Mouse (Mus musculus) lung, postnatal 25 days (tissue): ENCODE results near the gene Dnase1.
"Not testable (repeated sequence)": the region's sequence is repeated elsewhere in the genome, so short reads cannot be mapped to it uniquely, and the experiment has no call there.

Source experiments
- DNase-seq: peaks from one replicate; pipeline ENCODE4 v3.0.0; 2022; ENCODE audit warnings: low spot score

The Dnase1 gene

GRCm38 (mm10) chr16:4036807-4037206 is at the start of gene Dnase1:
Gene Dnase1 (plus strand): TSS chr16:4036942.
- no peak for DNase-seq

DNA sequence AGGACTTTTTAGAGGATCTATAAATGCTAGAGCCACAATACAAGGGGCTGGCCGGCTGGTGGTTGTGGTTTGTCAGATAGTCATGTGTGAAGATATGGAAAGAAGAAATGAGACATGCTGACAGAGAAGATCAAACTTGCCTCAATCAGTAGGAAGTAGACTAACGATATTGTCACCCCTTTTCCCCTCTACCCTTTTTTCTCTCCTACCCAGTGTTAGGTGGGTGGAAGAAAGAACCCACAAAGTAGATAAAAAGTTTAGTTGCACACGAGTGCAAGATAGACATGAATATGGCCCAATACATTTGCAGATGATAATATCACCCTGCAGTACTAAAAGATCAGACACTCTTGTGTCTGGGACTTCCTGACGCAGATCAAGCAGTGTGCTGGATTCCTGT is 48.3 kb upstream of the Dnase1 start:
- no peak for DNase-seq

DNA sequence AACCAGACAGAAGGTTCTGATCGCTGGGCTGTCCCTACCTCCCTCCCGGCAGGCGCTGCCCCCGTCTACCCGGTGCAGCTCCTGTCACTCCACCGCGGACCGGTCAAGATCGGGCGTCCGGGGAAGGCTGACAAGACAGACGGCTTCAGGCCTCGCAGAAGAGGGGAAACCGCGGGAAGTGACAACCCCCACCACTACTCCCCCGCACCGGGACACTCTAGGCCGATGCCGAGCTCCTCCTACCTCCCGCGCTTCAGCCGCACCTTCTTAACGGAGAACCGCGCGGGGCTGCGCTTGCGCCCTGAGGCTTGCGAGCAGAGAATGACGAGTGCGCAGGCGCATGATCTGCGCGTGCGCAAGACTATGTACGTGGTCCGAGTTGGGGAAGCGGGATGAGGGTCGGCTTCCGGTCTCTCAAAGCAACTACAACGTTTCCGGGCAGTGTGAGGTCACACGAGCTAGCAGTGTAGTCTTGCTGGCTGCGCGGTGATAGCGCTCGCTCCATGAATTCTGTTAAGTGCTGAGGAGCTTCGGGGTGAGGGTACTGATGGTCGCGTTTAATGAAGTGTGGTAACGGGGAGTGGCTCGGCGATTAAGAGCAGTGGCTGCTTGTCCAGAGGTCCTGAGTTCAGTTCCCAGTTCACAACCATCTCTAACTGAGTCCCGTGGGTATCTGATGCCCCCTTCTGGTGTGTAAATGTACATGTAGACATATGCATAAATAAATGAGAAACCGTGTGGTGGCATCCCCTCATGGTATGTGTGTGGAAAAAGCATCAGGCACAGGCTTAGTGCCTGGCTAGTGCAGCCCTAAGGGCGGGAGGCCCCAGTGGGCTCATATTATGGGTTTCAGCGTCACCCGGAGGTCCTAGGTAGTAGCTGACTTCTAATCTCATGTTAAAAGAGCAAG is 33.0 kb upstream of the Dnase1 start, which contains the start of gene Slx4:
Slx4 (minus strand) TSS at position 282 of the 910 bp plus-strand sequence.
- DNase-seq: peak; percentile 96

GRCm38 (mm10) chr16:4012882-4013570 is 23.7 kb upstream of the Dnase1 start:
- no peak for DNase-seq

DNA sequence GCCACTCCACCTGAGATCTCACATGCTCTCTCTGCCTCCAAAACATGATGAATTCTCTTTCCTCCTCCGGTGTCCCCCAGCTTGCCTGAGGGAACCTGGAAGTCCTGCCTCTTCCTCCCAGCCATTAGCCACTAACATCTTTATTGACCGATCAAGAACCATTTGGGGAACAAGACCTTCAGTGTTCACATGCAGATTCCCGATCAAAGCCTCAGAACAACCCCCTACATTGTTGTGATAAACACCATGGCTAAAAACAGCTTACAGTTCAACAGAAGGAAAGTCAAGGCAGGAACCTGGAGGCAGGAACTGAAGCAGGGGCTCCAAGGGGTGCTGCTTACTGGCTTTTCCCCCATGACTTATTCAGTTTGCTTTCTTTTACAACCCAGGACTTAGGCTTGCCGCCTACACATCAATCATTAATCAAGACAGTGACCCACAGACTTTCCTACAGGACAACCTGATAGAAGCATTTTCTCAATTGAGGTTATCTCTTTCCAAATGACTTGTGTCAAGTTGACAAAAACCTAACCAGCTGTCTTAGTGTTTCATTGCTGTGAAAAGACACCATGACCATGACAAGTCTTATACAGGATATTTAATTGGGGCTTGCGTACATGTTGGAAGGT is 22.6 kb upstream of the Dnase1 start:
- DNase-seq: no peak

DNA sequence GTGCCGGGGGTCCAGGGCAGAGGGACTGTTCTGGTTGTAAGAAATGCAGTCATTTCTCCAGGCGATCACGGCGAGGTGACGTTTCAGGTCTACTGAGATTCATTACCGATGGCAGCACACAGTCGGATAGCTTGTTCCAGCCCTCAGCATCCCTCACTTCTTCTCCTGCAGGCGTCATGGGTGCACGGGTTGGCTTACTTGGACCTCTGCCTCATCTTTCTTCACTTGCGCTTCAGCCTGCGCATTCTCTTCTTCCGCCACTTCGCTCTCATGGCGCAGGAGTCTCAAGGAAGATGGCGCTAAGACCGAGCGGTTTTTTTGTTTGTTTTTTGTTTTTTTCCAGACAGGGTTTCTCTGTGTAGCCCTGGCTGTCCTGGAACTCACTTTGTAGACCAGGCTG is 20.0 kb upstream of the Dnase1 start:
- not testable (repeated sequence) for DNase-seq

DNA sequence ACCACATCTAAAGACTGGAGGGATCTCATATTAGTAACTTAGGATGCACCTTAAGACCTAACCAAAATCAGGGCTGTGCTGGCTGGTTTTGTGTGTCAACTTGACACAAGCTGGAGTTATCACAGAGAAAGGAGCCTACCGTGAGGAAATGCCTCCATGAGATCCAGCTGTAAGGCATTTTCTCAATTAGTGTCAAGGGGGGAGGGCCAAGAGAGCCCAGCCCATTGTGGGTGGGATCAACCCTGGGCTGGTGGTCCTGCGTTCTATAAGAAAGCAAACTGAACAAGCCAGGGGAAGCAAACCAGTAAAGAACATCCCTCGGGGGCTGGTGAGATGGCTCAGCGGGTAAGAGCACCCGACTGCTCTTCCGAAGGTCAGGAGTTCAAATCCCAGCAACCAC is 19.3 kb upstream of the Dnase1 start:
- DNase-seq: not testable (repeated sequence)

DNA sequence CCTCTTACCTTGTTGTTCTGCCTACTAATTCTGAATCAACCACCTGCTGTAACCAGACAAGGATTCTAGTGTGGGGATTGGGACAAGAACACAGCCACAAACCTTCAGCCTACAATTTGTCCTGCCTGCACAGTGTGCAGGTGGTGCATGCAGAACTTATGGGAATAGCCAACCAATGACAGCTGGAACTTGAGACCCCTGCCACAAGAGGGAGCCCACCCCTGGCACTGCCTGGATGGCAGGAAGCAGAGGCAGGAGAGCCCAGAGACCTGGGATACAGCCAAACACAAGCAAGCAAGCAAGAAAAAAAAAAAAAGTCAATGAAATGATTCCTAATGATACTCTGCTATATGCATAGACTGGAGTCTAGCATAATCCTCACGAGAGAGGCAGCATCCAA is 15.5 kb upstream of the Dnase1 start:
- DNase-seq: no peak

GRCm38 (mm10) chr16:4022719-4023118 is 14.0 kb upstream of the Dnase1 start:
- no peak for DNase-seq

- DNase-seq: no peak
Observed at GRCm38 (mm10) chr16:4026672-4027071, 10.1 kb upstream of the Dnase1 start.

GRCm38 (mm10) chr16:4027211-4027610 is 9.5 kb upstream of the Dnase1 start:
- DNase-seq: no peak

DNA sequence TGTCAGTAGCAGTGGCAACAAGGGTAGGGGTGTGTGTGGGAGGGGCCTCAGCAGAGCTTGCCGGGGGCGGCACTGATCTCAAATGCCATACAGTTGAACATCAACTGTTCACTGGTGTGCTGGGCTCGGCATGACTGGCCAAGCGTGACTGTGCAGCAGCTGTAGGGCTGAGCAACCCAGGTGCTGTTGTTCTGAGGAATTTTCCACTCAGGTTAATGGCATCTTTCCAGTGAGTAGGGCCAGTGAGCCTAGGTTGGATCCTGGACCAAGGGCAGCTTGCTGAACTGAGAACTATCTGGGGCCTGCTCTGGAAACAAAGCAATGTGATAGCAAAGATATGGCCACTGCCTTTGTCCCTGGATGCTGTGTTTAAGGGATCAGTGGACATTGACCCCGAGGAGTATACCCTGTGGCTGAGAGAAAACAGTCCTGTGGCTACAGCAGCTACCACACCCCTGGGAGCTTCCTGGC is 7.3 kb upstream of the Dnase1 start:
- no peak for DNase-seq

DNA sequence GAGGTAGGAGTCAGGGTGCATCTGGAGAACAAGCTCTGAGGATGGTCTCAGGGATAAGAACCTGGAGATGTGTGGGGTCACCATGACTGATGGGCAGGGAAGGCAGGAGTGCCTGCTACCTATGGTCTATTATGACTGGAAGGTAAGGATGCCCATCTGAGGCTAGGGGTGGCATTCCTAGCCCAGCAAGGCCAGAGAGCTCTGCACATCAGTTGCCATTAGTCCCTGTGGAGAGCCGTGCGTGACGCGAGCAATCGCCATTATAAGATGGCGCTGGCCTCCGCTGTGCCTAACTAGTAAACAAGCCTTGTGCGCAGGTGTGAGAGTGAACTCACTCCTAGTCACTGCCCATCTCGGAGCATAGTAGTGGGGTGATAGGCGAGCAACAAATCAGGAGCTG is 6.2 kb upstream of the Dnase1 start:
- DNase-seq: no peak

- no peak for DNase-seq
Observed at GRCm38 (mm10) chr16:4031441-4032274, 5.1 kb upstream of the Dnase1 start.

- no peak for DNase-seq
Observed at GRCm38 (mm10) chr16:4032341-4032748, 4.4 kb upstream of the Dnase1 start.

DNA sequence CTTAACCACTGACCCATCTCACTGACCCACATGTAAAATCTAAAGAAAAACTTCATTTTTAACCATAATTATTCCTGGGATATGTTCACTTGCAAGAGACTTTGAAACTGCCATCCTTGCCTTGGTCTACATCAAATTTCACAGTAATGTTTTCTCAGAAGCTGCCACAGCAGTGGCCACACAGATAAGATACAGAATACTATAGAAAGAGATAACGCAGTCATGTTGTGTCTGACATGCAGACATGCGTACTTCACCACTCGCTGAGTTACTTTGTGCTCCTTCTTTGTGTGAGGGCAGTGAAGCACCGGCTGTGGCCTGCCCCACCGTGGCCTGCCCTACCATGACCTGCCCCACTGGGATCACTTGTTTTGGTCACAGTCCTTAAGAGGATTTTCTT is 2.8 kb upstream of the Dnase1 start:
- no peak for DNase-seq

DNA sequence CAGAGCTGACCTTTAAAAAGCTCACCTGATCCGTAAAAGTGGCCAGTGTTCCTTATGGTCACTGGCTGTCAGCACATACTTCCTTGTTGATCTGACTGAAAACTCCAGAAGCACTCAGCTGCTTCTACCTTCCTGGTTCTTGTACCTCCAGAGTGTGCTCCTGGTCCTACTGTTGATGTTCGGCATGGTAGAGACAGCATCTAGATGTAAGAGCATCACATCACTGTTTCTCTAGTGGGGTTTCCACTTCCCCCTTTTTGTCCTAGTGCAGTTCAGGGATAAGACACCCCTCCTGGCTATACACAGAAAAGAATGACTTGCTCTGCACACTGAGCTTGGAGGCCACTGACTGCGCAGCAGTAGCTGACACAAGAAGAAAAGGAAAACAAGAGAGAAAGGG is 2.3 kb upstream of the Dnase1 start:
- no peak for DNase-seq

- DNase-seq: no peak
Observed at GRCm38 (mm10) chr16:4035575-4035974, 1.2 kb upstream of the Dnase1 start.

DNA sequence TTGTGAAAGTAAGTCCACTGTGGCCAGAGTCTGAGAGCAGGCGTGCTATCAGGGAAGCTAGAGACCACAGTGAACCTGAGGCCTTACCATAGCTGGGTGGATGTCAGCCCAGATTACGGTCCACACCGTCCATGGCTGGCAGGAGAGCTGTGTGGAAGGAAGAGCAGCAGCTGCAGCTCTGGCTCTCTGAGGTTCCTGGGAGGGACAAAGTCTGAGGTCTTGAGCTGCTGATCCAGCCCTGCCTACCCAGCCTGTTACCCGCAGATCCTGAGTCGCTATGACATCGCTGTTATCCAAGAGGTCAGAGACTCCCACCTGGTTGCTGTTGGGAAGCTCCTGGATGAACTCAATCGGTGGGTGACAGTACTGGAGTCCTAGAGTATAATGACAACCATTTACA is 948 bp downstream of the Dnase1 start:
- DNase-seq: no peak

GRCm38 (mm10) chr16:4040206-4040605 is 3.5 kb downstream of the Dnase1 start:
- DNase-seq: no peak

GRCm38 (mm10) chr16:4041646-4042045 is 4.9 kb downstream of the Dnase1 start:
- DNase-seq: no peak

- DNase-seq: no peak
Observed at GRCm38 (mm10) chr16:4044093-4044492, 7.4 kb downstream of the Dnase1 start.
